Mouse (Mus musculus) kidney, adult 2 months (tissue): ENCODE data around the gene Akt2. TPM values are rescaled to one million over a fixed set of nuclear protein-coding genes. Genes with fewer than 3 reads are reported as not detected.

Source experiments
- DNase-seq: peaks from one replicate; pipeline ENCODE4 v3.0.0; 2021
- H3K27ac ChIP-seq: fragments of 200-500 bp; 2 replicates; pipeline ENCODE4 v1.5.1; 2012; ENCODE audit warnings: low read depth, low read length, control low read depth, inconsistent platforms; ENCODE audit not compliant: insufficient read depth
- H3K27me3 ChIP-seq: fragments of 200-500 bp; replicated peaks from 2 replicates; pipeline ENCODE4 v1.6.1; 2012; ENCODE audit warnings: mild to moderate bottlenecking, moderate library complexity, low read length, inconsistent platforms; ENCODE audit not compliant: control insufficient read depth, insufficient read depth
- H3K36me3 ChIP-seq: fragments of 200-500 bp; 2 replicates; pipeline ENCODE4 v1.6.1; 2012; ENCODE audit warnings: mild to moderate bottlenecking, moderate library complexity, low read length, inconsistent platforms; ENCODE audit not compliant: control insufficient read depth, insufficient read depth
- H3K4me1 ChIP-seq: fragments of 200-500 bp; 2 replicates; pipeline ENCODE4 v1.6.1; 2011; ENCODE audit warnings: low read length; ENCODE audit not compliant: control insufficient read depth, insufficient read depth
- H3K4me3 ChIP-seq: fragments of 200-500 bp; 2 replicates; pipeline ENCODE4 v1.5.1; 2011; ENCODE audit warnings: mild to moderate bottlenecking, low read depth, low read length, control low read depth; ENCODE audit not compliant: insufficient read depth
- CTCF ChIP-seq: fragments of 200-500 bp; conservative IDR thresholded peaks from 2 replicates; pipeline ENCODE4 v1.5.1; 2011; ENCODE audit warnings: low read depth, mild to moderate bottlenecking, control low read depth, low read length, moderate library complexity, mixed read lengths; ENCODE audit not compliant: insufficient read depth, insufficient read length
- POLR2A ChIP-seq: fragments of 200-500 bp; IDR thresholded peaks from one replicate; pipeline ENCODE4 v1.6.1; 2011; ENCODE audit warnings: low read depth, low read length, control low read depth
- WGBS: fragments of 180-500 bp; shearing (Covaris S2); methylation state at CpG from one replicate; pipeline ENCODE4 v1.1.7; 2018; 5-methylcytosine and 5-hydroxymethylcytosine counted together
- polyA plus RNA-seq: library from polyadenylated mRNA; depleted of rRNA; stranded (reverse); fragments of >200 nt; gene quantifications from 2 replicates; pipeline ENCODE4 v1.2.3, GENCODE M21; 2012; rRNA removed

Gene Akt2
- polyA plus RNA-seq, 1 experiment, result 89.2 TPM

DNA sequence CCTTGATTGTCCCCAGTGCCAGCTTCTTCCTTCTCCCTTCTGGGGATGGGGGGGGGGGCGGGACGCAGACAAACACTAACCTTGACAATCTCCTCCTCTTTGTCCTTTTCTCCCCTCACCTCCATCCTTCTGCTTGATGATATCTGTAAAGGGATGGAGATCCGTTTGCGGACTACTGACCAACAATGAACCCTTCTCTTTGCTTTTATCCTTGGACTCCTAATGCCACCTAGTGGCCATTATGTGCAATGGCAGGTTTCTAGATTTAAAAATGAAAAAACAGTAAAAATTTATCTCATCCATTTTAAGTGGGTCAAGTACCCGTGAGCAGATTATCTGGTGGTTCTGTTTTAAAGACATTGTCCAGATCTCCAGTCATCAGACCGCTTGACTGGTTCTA is 94.3 kb downstream of the Akt2 start:
- TF ChIP-seq POLR2A (no peak), CTCF (0 out of 2 replicates have a peak, but pooled peaks have one; percentile 19)
- Histone ChIP-seq H3K27me3 (no peaks in the 10 kb centered on the region), H3K4me1 (peaks cover 5% of the 10 kb centered on the region; the same call in 1 of the 2 replicates), H3K4me3 (no peak overlapping the region), H3K27ac (no peak overlapping the region), H3K36me3 (no peaks in the 10 kb centered on the region)
- under 1% methylated on average over 6 of the region's 6 CpGs for WGBS
- DNase-seq, result peak; percentile 30

DNA sequence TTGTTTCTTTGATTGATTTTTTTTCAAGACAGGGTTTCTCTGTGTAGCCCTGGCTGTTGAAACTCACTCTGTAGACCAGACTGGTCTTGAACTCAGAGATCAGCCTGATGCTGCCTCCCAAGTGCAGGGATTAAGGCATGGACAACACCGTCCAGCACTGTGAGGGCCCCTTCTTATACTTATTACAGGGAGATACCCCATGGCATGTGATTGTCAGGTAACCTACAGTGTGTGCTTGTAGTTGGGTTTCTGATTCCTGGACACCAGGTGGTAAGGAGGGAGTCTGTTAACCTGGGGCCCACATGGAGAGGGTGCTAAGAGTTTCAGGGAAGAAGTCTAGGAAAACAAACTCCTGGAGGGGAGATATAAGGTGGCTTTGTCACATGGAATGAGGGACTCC is 95.7 kb downstream of the Akt2 start:
- no peaks in the 10 kb centered on the region for H3K27me3 ChIP-seq
- no peaks in the 10 kb centered on the region for H3K36me3 ChIP-seq
- H3K4me1 ChIP-seq, result peaks cover 5% of the 10 kb centered on the region; the same call in 1 of the 2 replicates
- H3K4me3 ChIP-seq, result no peak overlapping the region
- no peak for DNase-seq
- H3K27ac ChIP-seq, result no peak overlapping the region
- 79% methylated on average over 1 of the region's 1 CpGs for WGBS
- TF ChIP-seq POLR2A, result no peak
- TF ChIP-seq CTCF, result no peak

GRCm38 (mm10) chr7:27687836-27688235 is 96.5 kb downstream of the Akt2 start:
- 59% methylated on average over 3 of the region's 3 CpGs for WGBS
- no peaks in the 10 kb centered on the region for H3K36me3 ChIP-seq
- no peaks in the 10 kb centered on the region for H3K27me3 ChIP-seq

GRCm38 (mm10) chr7:27688246-27688788 is 97.0 kb downstream of the Akt2 start:
- Histone ChIP-seq H3K27me3 (no peaks in the 10 kb centered on the region), H3K27ac (no peak overlapping the region), H3K4me3 (no peak overlapping the region), H3K36me3 (no peaks in the 10 kb centered on the region), H3K4me1 (peaks cover 5% of the 10 kb centered on the region; the same call in 1 of the 2 replicates)
- 25% methylated on average over 14 of the region's 14 CpGs for WGBS
- TF ChIP-seq CTCF (no peak), POLR2A (no peak)
- no peak for DNase-seq

More at GRCm38 (mm10) chr7:27687836-27688235, 96.5 kb downstream of the Akt2 start:
- peaks cover 5% of the 10 kb centered on the region; the same call in 1 of the 2 replicates for H3K4me1 ChIP-seq
- DNase-seq, result no peak
- no peak overlapping the region for H3K27ac ChIP-seq
- no peak overlapping the region for H3K4me3 ChIP-seq
- no peak for TF ChIP-seq POLR2A
- no peak for TF ChIP-seq CTCF

DNA sequence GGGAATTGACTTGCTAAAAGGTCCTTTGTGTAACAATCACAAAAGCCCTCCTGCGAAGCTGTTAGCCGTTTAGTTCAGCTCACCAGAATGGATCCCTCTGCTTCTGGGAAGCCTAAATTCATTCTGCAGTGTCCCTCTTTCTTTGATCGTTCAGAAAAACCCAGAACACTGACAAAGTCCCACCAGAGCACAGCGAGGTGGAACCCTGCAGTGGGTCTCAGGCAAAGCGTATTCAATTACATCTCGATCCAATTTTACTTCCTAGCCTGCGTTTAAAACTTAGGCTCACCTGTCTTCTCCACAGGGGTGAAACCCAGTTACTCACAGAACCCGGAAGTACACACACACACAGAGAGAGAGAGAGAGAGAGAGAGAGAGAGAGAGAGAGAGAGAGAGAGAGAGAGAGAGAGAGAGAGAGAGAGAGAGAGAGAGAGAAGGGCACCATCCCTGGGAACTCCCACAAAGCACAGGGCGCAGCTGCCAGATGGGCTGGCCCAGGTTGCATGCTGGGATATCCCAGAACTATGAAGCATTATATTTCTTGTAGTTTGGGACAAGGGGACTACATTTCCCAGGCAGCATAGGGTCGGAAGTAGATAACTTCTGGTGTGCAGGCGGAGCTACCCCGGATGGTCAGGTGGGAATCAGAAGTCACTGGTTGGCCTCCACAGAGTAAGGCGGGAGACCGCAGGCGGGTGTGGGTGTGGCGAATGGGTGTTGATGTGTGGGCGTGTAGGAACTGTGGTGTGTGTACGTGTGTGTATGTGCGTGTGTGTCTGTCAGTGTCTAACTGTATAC is 97.7 kb downstream of the Akt2 start, which contains the start of gene Zfp607b:
Zfp607b (plus strand) TSS at position 526 of the 798 bp plus-strand sequence.
- peak; percentile 98 for DNase-seq
- under 1% methylated on average over 19 of the region's 19 CpGs for WGBS
- no peaks in the 10 kb centered on the region for H3K36me3 ChIP-seq
- H3K27me3 ChIP-seq, result no peaks in the 10 kb centered on the region
- peak within 1 kb of the TSS; percentile 55 for H3K4me3 ChIP-seq
- peak within 1 kb of the TSS; percentile 18; the same call in 1 of the 2 replicates for H3K27ac ChIP-seq
- H3K4me1 ChIP-seq, result peaks cover 5% of the 10 kb centered on the region; the same call in 1 of the 2 replicates
- no peak for TF ChIP-seq CTCF
- peak; percentile 37 for TF ChIP-seq POLR2A

Other genes with a start within 250 kb of the Akt2 start
- gene Shkbp1, start 235.5 kb upstream of the Akt2 start, polyA plus RNA-seq, result 39.2 and 45.5 TPM in 2 replicates
- gene Gm20479, start 234.1 kb upstream of the Akt2 start, polyA plus RNA-seq, result 0.39 TPM in 1 of 2 replicates, not detected in the other
- gene Sptbn4, start 143.9 kb upstream of the Akt2 start, polyA plus RNA-seq, result 0.09 and 0.12 TPM in 2 replicates
- gene Blvrb, start 143.6 kb upstream of the Akt2 start, polyA plus RNA-seq, result 47.1 and 47.8 TPM in 2 replicates
- gene Sertad3, start 117.8 kb upstream of the Akt2 start, polyA plus RNA-seq, result 9.0 and 12.8 TPM in 2 replicates
- gene Sertad1, start 104.6 kb upstream of the Akt2 start, polyA plus RNA-seq, result 19.4 and 23.7 TPM in 2 replicates
- gene Prx, start 92.2 kb upstream of the Akt2 start, polyA plus RNA-seq, result 1.2 and 1.5 TPM in 2 replicates
- 0.48 and 0.61 TPM in 2 replicates for gene Hipk4, start 68.3 kb upstream of the Akt2 start, polyA plus RNA-seq
- 142 and 163 TPM in 2 replicates for gene Pld3, start 38.3 kb upstream of the Akt2 start, polyA plus RNA-seq
- gene 2310022A10Rik, start 38.3 kb upstream of the Akt2 start, polyA plus RNA-seq, result 16.9 and 19.3 TPM in 2 replicates
- gene Ttc9b, start 62.4 kb downstream of the Akt2 start, polyA plus RNA-seq, result not detected in 2 replicates
- gene Map3k10, start 83.0 kb downstream of the Akt2 start, polyA plus RNA-seq, result 24.6 and 26.8 TPM in 2 replicates
- gene Zfp607b, start 97.8 kb downstream of the Akt2 start, polyA plus RNA-seq, result 0.27 and 1.1 TPM in 2 replicates
- 1.7 and 2.4 TPM in 2 replicates for gene Zfp60, start 139.8 kb downstream of the Akt2 start, polyA plus RNA-seq
- 0.62 and 0.88 TPM in 2 replicates for gene Zfp626, start 215.6 kb downstream of the Akt2 start, polyA plus RNA-seq
- gene Zfp59, start 247.1 kb downstream of the Akt2 start, polyA plus RNA-seq, result 0.67 and 0.86 TPM in 2 replicates